Mouse (Mus musculus) forebrain, embryonic 14.5 days (tissue): ENCODE data around the gene Zfp148. TPM values are rescaled to one million over a fixed set of nuclear protein-coding genes. Genes with fewer than 3 reads are reported as not detected.

Experiments
- ATAC-seq: fragments of 200-750 bp; cut with Nextera tagmentation; 2 replicates; pipeline ENCODE4 v1.8.0; 2017; ENCODE audit warnings: mild to moderate bottlenecking, moderate library complexity
- DNase-seq: peaks from one replicate; pipeline ENCODE4 v3.0.0-alpha.2; 2015; ENCODE audit warnings: low spot score
- H3K27ac ChIP-seq: fragments of 300-500 bp; sonication (generic); 2 replicates; pipeline ENCODE4 v1.5.1; 2014; ENCODE audit warnings: low read depth, mild to moderate bottlenecking, control low read depth, low read length, moderate library complexity
- H3K27me3 ChIP-seq: fragments of 300-500 bp; sonication (generic); replicated peaks from 2 replicates; pipeline ENCODE4 v1.6.1; 2014; ENCODE audit warnings: low read length, control low read depth, mixed read lengths; ENCODE audit not compliant: control insufficient read depth, insufficient read depth
- H3K36me3 ChIP-seq: fragments of 300-500 bp; sonication (generic); 2 replicates; pipeline ENCODE4 v1.6.1; 2014; ENCODE audit warnings: low read length, control low read depth; ENCODE audit not compliant: control insufficient read depth, insufficient read depth
- H3K4me1 ChIP-seq: fragments of 300-500 bp; sonication (generic); 2 replicates; pipeline ENCODE4 v1.6.1; 2014; ENCODE audit warnings: antibody characterized with exemption, low read length, control low read depth; ENCODE audit not compliant: control insufficient read depth, insufficient read depth
- H3K4me2 ChIP-seq: fragments of 300-500 bp; sonication (generic); 2 replicates; pipeline ENCODE4 v1.6.1; 2014; ENCODE audit warnings: mild to moderate bottlenecking, control low read depth, low read length
- H3K4me3 ChIP-seq: fragments of 300-500 bp; sonication (generic); 2 replicates; pipeline ENCODE4 v1.5.1; 2014; ENCODE audit warnings: low read depth, low read length, control low read depth
- H3K9ac ChIP-seq: fragments of 300-500 bp; sonication (generic); 2 replicates; pipeline ENCODE4 v1.6.1; 2014; ENCODE audit warnings: mild to moderate bottlenecking, low read length, control low read depth, moderate library complexity
- H3K9me3 ChIP-seq: fragments of 300-500 bp; sonication (generic); replicated peaks from 2 replicates; pipeline ENCODE4 v1.6.1; 2016; ENCODE audit warnings: low read length, control low read depth, mixed read lengths; ENCODE audit not compliant: control insufficient read depth
- WGBS: fragments of 180-500 bp; shearing (Covaris S2); extraction: QIAGEN DNeasy Blood & Tissue Kit; methylation state at CpG from one replicate; pipeline ENCODE4 v1.1.7; 2014; 5-methylcytosine and 5-hydroxymethylcytosine counted together
- polyA plus RNA-seq: library from polyadenylated mRNA; unstranded; fragments of >200 nt; fragmentation: Nextera tagmentation; extraction: Ambion mirVana; gene quantifications from 2 replicates; pipeline ENCODE4 v1.2.1, GENCODE M21; 2014

Gene Zfp148
- polyA plus RNA-seq, 1 experiment from 2014 or later = 58.1 TPM

GRCm38 (mm10) chr16:33414191-33414590, 33.6 kb downstream of the Zfp148 start:
- H3K36me3 ChIP-seq = no peaks in the 10 kb centered on the region
- ATAC-seq = no peak
- 92% methylated on average over 5 of the region's 5 CpGs for WGBS
- no peak overlapping the region for H3K27ac ChIP-seq
- no peak overlapping the region for H3K4me2 ChIP-seq
- no peak overlapping the region for H3K4me3 ChIP-seq
- no peaks in the 10 kb centered on the region for H3K4me1 ChIP-seq
- H3K9ac ChIP-seq = no peak overlapping the region
- no peaks in the 10 kb centered on the region for H3K9me3 ChIP-seq
- H3K27me3 ChIP-seq = no peaks in the 10 kb centered on the region
- DNase-seq = no peak

GRCm38 (mm10) chr16:33415607-33416006, 35.0 kb downstream of the Zfp148 start:
- H3K9ac ChIP-seq = no peak overlapping the region
- no peaks in the 10 kb centered on the region for H3K4me1 ChIP-seq
- no peaks in the 10 kb centered on the region for H3K9me3 ChIP-seq
- no peaks in the 10 kb centered on the region for H3K27me3 ChIP-seq
- no peak for ATAC-seq
- no peak overlapping the region for H3K27ac ChIP-seq
- no peaks in the 10 kb centered on the region for H3K36me3 ChIP-seq
- 83% methylated on average over 5 of the region's 5 CpGs for WGBS
- H3K4me3 ChIP-seq = no peak overlapping the region
- H3K4me2 ChIP-seq = no peak overlapping the region
- no peak for DNase-seq

GRCm38 (mm10) chr16:33428327-33428726, 47.7 kb downstream of the Zfp148 start:
- Histone ChIP-seq H3K9ac (no peak overlapping the region), H3K4me3 (no peak overlapping the region), H3K27me3 (no peaks in the 10 kb centered on the region), H3K36me3 (peaks cover 23% of the 10 kb centered on the region; the same call in 1 of the 2 replicates), H3K9me3 (no peaks in the 10 kb centered on the region), H3K27ac (no peak overlapping the region; the same call in 1 of the 2 replicates), H3K4me1 (no peaks in the 10 kb centered on the region), H3K4me2 (no peak overlapping the region)
- WGBS = 32% methylated on average over 3 of the region's 3 CpGs
- ATAC-seq (no peak), DNase-seq (peak; percentile 29)

GRCm38 (mm10) chr16:33431660-33432059, 51.0 kb downstream of the Zfp148 start:
- Histone ChIP-seq H3K36me3 (peaks cover 29% of the 10 kb centered on the region), H3K4me3 (no peak overlapping the region), H3K4me1 (no peaks in the 10 kb centered on the region), H3K9me3 (no peaks in the 10 kb centered on the region), H3K27me3 (no peaks in the 10 kb centered on the region), H3K4me2 (no peak overlapping the region), H3K9ac (no peak overlapping the region), H3K27ac (no peak overlapping the region)
- ATAC-seq (no peak), DNase-seq (no peak)
- 82% methylated on average over 2 of the region's 2 CpGs for WGBS

- Histone ChIP-seq H3K27me3 (no peaks in the 10 kb centered on the region), H3K9ac (no peak overlapping the region), H3K4me3 (no peak overlapping the region), H3K4me2 (no peak overlapping the region), H3K4me1 (no peaks in the 10 kb centered on the region), H3K9me3 (no peaks in the 10 kb centered on the region), H3K27ac (no peak overlapping the region), H3K36me3 (peaks cover 15% of the 10 kb centered on the region)
- WGBS = 94% methylated on average over 6 of the region's 6 CpGs
- DNase-seq (no peak), ATAC-seq (no peak)
These were observed 60.4 kb downstream of the Zfp148 start for GRCm38 (mm10) chr16:33441065-33441464.

GRCm38 (mm10) chr16:33446830-33447229, 66.2 kb downstream of the Zfp148 start:
- Histone ChIP-seq H3K4me1 (no peaks in the 10 kb centered on the region), H3K4me3 (no peak overlapping the region), H3K9ac (no peak overlapping the region), H3K27ac (no peak overlapping the region), H3K36me3 (no peaks in the 10 kb centered on the region), H3K9me3 (no peaks in the 10 kb centered on the region), H3K27me3 (no peaks in the 10 kb centered on the region), H3K4me2 (no peak overlapping the region)
- WGBS = 75% methylated on average over 5 of the region's 5 CpGs
- DNase-seq (no peak), ATAC-seq (no peak)

- Histone ChIP-seq H3K4me1 (no peaks in the 10 kb centered on the region), H3K4me3 (no peak overlapping the region), H3K27ac (no peak overlapping the region), H3K9me3 (no peaks in the 10 kb centered on the region), H3K27me3 (no peaks in the 10 kb centered on the region), H3K9ac (no peak overlapping the region), H3K4me2 (no peak overlapping the region), H3K36me3 (0 out of 2 replicates have a peak, but pooled peaks cover 5% of the 10 kb centered on the region)
- no peak for DNase-seq
- no peak for ATAC-seq
- WGBS = 94% methylated on average over 2 of the region's 2 CpGs
These were observed 73.2 kb downstream of the Zfp148 start for GRCm38 (mm10) chr16:33453826-33454225.

- H3K27me3 ChIP-seq = no peaks in the 10 kb centered on the region
- ATAC-seq = no peak
- no peak for DNase-seq
- H3K4me3 ChIP-seq = no peak overlapping the region
- H3K4me1 ChIP-seq = no peaks in the 10 kb centered on the region
- H3K4me2 ChIP-seq = no peak overlapping the region
- peaks cover 8% of the 10 kb centered on the region; the same call in 1 of the 2 replicates for H3K36me3 ChIP-seq
- WGBS = 69% methylated on average over 2 of the region's 2 CpGs
- no peaks in the 10 kb centered on the region for H3K9me3 ChIP-seq
- H3K27ac ChIP-seq = no peak overlapping the region
- no peak overlapping the region for H3K9ac ChIP-seq
These were observed 73.7 kb downstream of the Zfp148 start for GRCm38 (mm10) chr16:33454306-33454705.

GRCm38 (mm10) chr16:33455263-33455910, 74.8 kb downstream of the Zfp148 start:
- Histone ChIP-seq H3K9ac (no peak overlapping the region), H3K4me2 (no peak overlapping the region), H3K4me1 (no peaks in the 10 kb centered on the region), H3K27ac (no peak overlapping the region), H3K9me3 (no peaks in the 10 kb centered on the region), H3K27me3 (no peaks in the 10 kb centered on the region), H3K4me3 (no peak overlapping the region), H3K36me3 (peaks cover 14% of the 10 kb centered on the region; the same call in 1 of the 2 replicates)
- ATAC-seq (no peak), DNase-seq (no peak)
- 86% methylated on average over 6 of the region's 6 CpGs for WGBS
